Mouse (Mus musculus) spleen, adult 2 months (tissue): ENCODE results near the gene Traf2.

Experiments used
- CTCF ChIP-seq: fragments of 200-500 bp; IDR thresholded peaks from 2 replicates; pipeline ENCODE4 v1.5.1; 2011; ENCODE audit warnings: mild to moderate bottlenecking, inconsistent platforms; ENCODE audit not compliant: insufficient read depth, insufficient read length, insufficient replicate concordance; ENCODE audit errors: extremely low read depth
- POLR2A ChIP-seq: fragments of 200-500 bp; IDR thresholded peaks from 2 replicates; pipeline ENCODE4 v1.6.1; 2011; ENCODE audit warnings: low read depth, low read length, inconsistent platforms

- TF ChIP-seq POLR2A (no peak), CTCF (peak; percentile 57; the same call in 1 of the 2 replicates)
Observed at GRCm38 (mm10) chr2:25551186-25551585, 4.4 kb upstream of the Traf2 start.
